Mouse (Mus musculus): ENCODE measurements at regions not wholly inside any gene's neighbourhood (a gene's known extent, or its start where the extent isn't known, plus 50 kb on each side); places are given as distances from the start of the nearest gene placed in this dataset.

GRCm38 (mm10) chr5:51914731-51915130 lies 275.6 kb downstream of the Dhx15 start:
- TF ChIP-seq CTCF (IDR thresholded peaks at IDR 0.05; ENCODE audit: low read depth) (no peak), EP300 (IDR thresholded peaks at IDR 0.05; ENCODE audit: low read depth) (no peak)
